Mouse (Mus musculus): ENCODE measurements around the gene Mdk. TPM values are rescaled to one million over a fixed set of nuclear protein-coding genes. Genes with fewer than 3 reads are reported as not detected.

The Mdk gene
- polyA plus RNA-seq, 2 experiments = 1,171 to 1,381 TPM

GRCm38 (mm10) chr2:91975581-91976541 is 43.8 kb upstream of the Mdk start, which contains the start of gene Dgkz:
Gene Dgkz (minus strand): TSS chr2:91975864.
- peak within 1 kb of the TSS; percentile 73 for H3K4me2 ChIP-seq (replicated peaks; ENCODE audit: low read depth, low read length, severe bottlenecking)
- H3K4me3 ChIP-seq (replicated peaks; ENCODE audit: low read length) = peak within 1 kb of the TSS; percentile 39
- H3K27ac ChIP-seq (replicated peaks; ENCODE audit: low read depth, low read length) = no peak within 1 kb of the TSS
- peaks cover 27% of the 10 kb centered on the region for H3K27me3 ChIP-seq (ENCODE audit: control insufficient read depth, insufficient read depth, low read length)
- under 1% methylated on average over 66 of the region's 79 CpGs for WGBS
- no peaks in the 10 kb centered on the region for H3K36me3 ChIP-seq (ENCODE audit: control insufficient read depth, insufficient read depth, low read length)
- no peak for DNase-seq (ENCODE audit: low spot score)
- peak within 1 kb of the TSS; percentile 41 for H3K9ac ChIP-seq (ENCODE audit: low read depth, low read length, severe bottlenecking)
- H3K9me3 ChIP-seq (ENCODE audit: control insufficient read depth, low read length) = no peaks in the 10 kb centered on the region
- peaks cover 24% of the 10 kb centered on the region for H3K4me1 ChIP-seq (ENCODE audit: control insufficient read depth, insufficient read depth, low read length)
- no peak for TF ChIP-seq POLR2A (IDR thresholded peaks at IDR 0.05; ENCODE audit: borderline replicate concordance, extremely low read depth, insufficient read depth, insufficient read length)
- no peak for ATAC-seq (ENCODE audit: low FRiP score, low read depth)

GRCm38 (mm10) chr2:91973416-91974135 is 41.5 kb upstream of the Mdk start:
- H3K36me3 ChIP-seq (ENCODE audit: control insufficient read depth, insufficient read depth, low read length) = no peaks in the 10 kb centered on the region
- no peak overlapping the region for H3K27ac ChIP-seq (replicated peaks; ENCODE audit: low read depth, low read length)
- H3K9me3 ChIP-seq (ENCODE audit: control insufficient read depth, low read length) = no peaks in the 10 kb centered on the region
- H3K4me3 ChIP-seq (replicated peaks; ENCODE audit: low read length) = no peak overlapping the region
- H3K27me3 ChIP-seq (ENCODE audit: control insufficient read depth, insufficient read depth, low read length) = peaks cover 27% of the 10 kb centered on the region
- no peak for TF ChIP-seq POLR2A (IDR thresholded peaks at IDR 0.05; ENCODE audit: borderline replicate concordance, extremely low read depth, insufficient read depth, insufficient read length)
- no peak for ATAC-seq (ENCODE audit: low FRiP score, low read depth)
- H3K4me1 ChIP-seq (ENCODE audit: control insufficient read depth, insufficient read depth, low read length) = peaks cover 24% of the 10 kb centered on the region
- H3K4me2 ChIP-seq (replicated peaks; ENCODE audit: low read depth, low read length, severe bottlenecking) = no peak overlapping the region
- H3K9ac ChIP-seq (ENCODE audit: low read depth, low read length, severe bottlenecking) = no peak overlapping the region
- WGBS = 30% methylated on average over 7 of the region's 7 CpGs
- DNase-seq (ENCODE audit: low spot score) = no peak

- Histone ChIP-seq H3K4me2 (replicated peaks; ENCODE audit: low read depth, low read length, severe bottlenecking) (0 out of 2 replicates have a peak overlapping the region, but pooled peaks have one; percentile 9), H3K27ac (replicated peaks; ENCODE audit: low read depth, low read length) (no peak overlapping the region), H3K9me3 (ENCODE audit: control insufficient read depth, low read length) (no peaks in the 10 kb centered on the region), H3K36me3 (ENCODE audit: control insufficient read depth, insufficient read depth, low read length) (no peaks in the 10 kb centered on the region), H3K9ac (ENCODE audit: low read depth, low read length, severe bottlenecking) (no peak overlapping the region), H3K4me1 (ENCODE audit: control insufficient read depth, insufficient read depth, low read length) (peaks cover 30% of the 10 kb centered on the region), H3K4me3 (replicated peaks; ENCODE audit: low read length) (no peak overlapping the region), H3K27me3 (ENCODE audit: control insufficient read depth, insufficient read depth, low read length) (peaks cover 27% of the 10 kb centered on the region)
- WGBS = 36% methylated on average over 13 of the region's 13 CpGs
- no peak for TF ChIP-seq POLR2A (IDR thresholded peaks at IDR 0.05; ENCODE audit: borderline replicate concordance, extremely low read depth, insufficient read depth, insufficient read length)
- no peak for ATAC-seq (ENCODE audit: low FRiP score, low read depth)
- no peak for DNase-seq (ENCODE audit: low spot score)
Measured at GRCm38 (mm10) chr2:91972121-91972566, 40.0 kb upstream of the Mdk start.

GRCm38 (mm10) chr2:91971231-91972097 is 39.4 kb upstream of the Mdk start:
- H3K9me3 ChIP-seq (ENCODE audit: control insufficient read depth, low read length) = no peaks in the 10 kb centered on the region
- WGBS = 31% methylated on average over 20 of the region's 21 CpGs
- H3K27ac ChIP-seq (replicated peaks; ENCODE audit: low read depth, low read length) = peak overlapping the region; percentile 48
- H3K4me2 ChIP-seq (replicated peaks; ENCODE audit: low read depth, low read length, severe bottlenecking) = 0 out of 2 replicates have a peak overlapping the region, but pooled peaks have one; percentile 9
- ATAC-seq (ENCODE audit: low FRiP score, low read depth) (no peak), DNase-seq (ENCODE audit: low spot score) (no peak)
- TF ChIP-seq POLR2A (IDR thresholded peaks at IDR 0.05; ENCODE audit: borderline replicate concordance, extremely low read depth, insufficient read depth, insufficient read length) = no peak
- H3K27me3 ChIP-seq (ENCODE audit: control insufficient read depth, insufficient read depth, low read length) = peaks cover 21% of the 10 kb centered on the region
- H3K4me3 ChIP-seq (replicated peaks; ENCODE audit: low read length) = no peak overlapping the region
- no peaks in the 10 kb centered on the region for H3K36me3 ChIP-seq (ENCODE audit: control insufficient read depth, insufficient read depth, low read length)
- peaks cover 30% of the 10 kb centered on the region for H3K4me1 ChIP-seq (ENCODE audit: control insufficient read depth, insufficient read depth, low read length)
- peak overlapping the region; percentile 34; the same call in 1 of the 2 replicates for H3K9ac ChIP-seq (ENCODE audit: low read depth, low read length, severe bottlenecking)
